Mouse (Mus musculus): ENCODE measurements around the gene Tnnt1.

- no peak for TF ChIP-seq POLR2A (IDR thresholded peaks at IDR 0.05; ENCODE audit: borderline replicate concordance, low read depth, low read length)
- no peak for TF ChIP-seq CTCF (IDR thresholded peaks at IDR 0.05; ENCODE audit: low read depth, low read length)
These were observed 15.2 kb downstream of the Tnnt1 start for GRCm38 (mm10) chr7:4500892-4501471.
